Mouse (Mus musculus) heart, postnatal 25 days (tissue): Measurements from ENCODE around the gene Ccnf. TPM values are rescaled to one million over a fixed set of nuclear protein-coding genes. Genes with fewer than 3 reads are reported as not detected.
A peak's percentile ranks its signal among the peaks of the same experiment; 100 is the strongest.

Experiments used
- microRNA-seq: library from miRNA; unstranded; fragments of <30 nt; microRNA quantifications from one replicate; pipeline ENCODE4 v1.2.0, GENCODE M21; 2022
- total RNA-seq, 2 experiments: library from RNA; stranded (reverse); gene quantifications; 2 replicates each; pipeline ENCODE4 v1.2.3; 2021

Gene Ccnf
- total RNA-seq, 2 experiments from 2014 or later, result 1.1 to 1.2 TPM

Small RNAs within 50 kb of the gene (microRNA-seq; reads per million reads assigned to microRNA genes)
- gene Mir5134 (5.6 reads per million, percentile 16 among the genes with 10 or more reads in this experiment), gene Mir6965 (1.1 reads per million)

Other genes starting within 250 kb of the Ccnf start
- gene Prss27, start 213.3 kb downstream of the Ccnf start, total RNA-seq, result not detected
- gene Kctd5, start 178.0 kb downstream of the Ccnf start, total RNA-seq, result 10 to 100 TPM; 10.2 to 11.2 TPM
- 10 to 100 TPM; 45.0 to 46.1 TPM for gene Pdpk1, start 100.6 kb downstream of the Ccnf start, total RNA-seq
- gene Amdhd2, start 87.7 kb downstream of the Ccnf start, total RNA-seq, result 1 to 10 TPM; 9.1 to 9.6 TPM
- 100 to 1,000 TPM; 225 to 246 TPM for gene Atp6v0c, start 81.8 kb downstream of the Ccnf start, total RNA-seq
- 1 to 10 TPM; 8.3 to 9.4 TPM for gene Tbc1d24, start 45.9 kb downstream of the Ccnf start, total RNA-seq
- gene Ntn3, start 42.0 kb downstream of the Ccnf start, total RNA-seq, result under 1 TPM; 0.64 to 0.73 TPM
- 1 to 10 TPM; 1.7 to 2.2 TPM for gene Tedc2, start 30.6 kb downstream of the Ccnf start, total RNA-seq
- gene Abca17, start 99.6 kb upstream of the Ccnf start, total RNA-seq, result not detected
- gene Abca3, start 100.5 kb upstream of the Ccnf start, total RNA-seq, result 10 to 100 TPM; 12.8 to 13.1 TPM
- gene Rnps1, start 163.1 kb upstream of the Ccnf start, total RNA-seq, result 10 to 100 TPM; 60.3 to 60.5 TPM
- 100 to 1,000 TPM; 409 to 483 TPM for gene Eci1, start 175.2 kb upstream of the Ccnf start, total RNA-seq
- gene Dnase1l2, start 191.6 kb upstream of the Ccnf start, total RNA-seq, result 1 to 10 TPM in 1 of 2 experiments, under 1 TPM in 1; 0.78 to 1.2 TPM
- gene E4f1, start 218.8 kb upstream of the Ccnf start, total RNA-seq, result 10 to 100 TPM; 11.1 to 11.4 TPM
- gene Pgp, start 218.9 kb upstream of the Ccnf start, total RNA-seq, result 10 to 100 TPM; 42.3 to 43.3 TPM
- gene Bricd5, start 222.4 kb upstream of the Ccnf start, total RNA-seq, result not detected
- 10 to 100 TPM in 1 of 2 experiments, 1 to 10 TPM in 1; 9.4 to 11.3 TPM for gene Mlst8, start 227.6 kb upstream of the Ccnf start, total RNA-seq
- under 1 TPM; 0.14 to 0.39 TPM for gene Caskin1, start 237.1 kb upstream of the Ccnf start, total RNA-seq